Mouse (Mus musculus): ENCODE measurements around the gene Serinc5. TPM values are rescaled to one million over a fixed set of nuclear protein-coding genes. Genes with fewer than 3 reads are reported as not detected.

Gene Serinc5
- polyA plus RNA-seq (2012; rRNA removed): 11.0 and 24.3 TPM in 2 replicates

DNA sequence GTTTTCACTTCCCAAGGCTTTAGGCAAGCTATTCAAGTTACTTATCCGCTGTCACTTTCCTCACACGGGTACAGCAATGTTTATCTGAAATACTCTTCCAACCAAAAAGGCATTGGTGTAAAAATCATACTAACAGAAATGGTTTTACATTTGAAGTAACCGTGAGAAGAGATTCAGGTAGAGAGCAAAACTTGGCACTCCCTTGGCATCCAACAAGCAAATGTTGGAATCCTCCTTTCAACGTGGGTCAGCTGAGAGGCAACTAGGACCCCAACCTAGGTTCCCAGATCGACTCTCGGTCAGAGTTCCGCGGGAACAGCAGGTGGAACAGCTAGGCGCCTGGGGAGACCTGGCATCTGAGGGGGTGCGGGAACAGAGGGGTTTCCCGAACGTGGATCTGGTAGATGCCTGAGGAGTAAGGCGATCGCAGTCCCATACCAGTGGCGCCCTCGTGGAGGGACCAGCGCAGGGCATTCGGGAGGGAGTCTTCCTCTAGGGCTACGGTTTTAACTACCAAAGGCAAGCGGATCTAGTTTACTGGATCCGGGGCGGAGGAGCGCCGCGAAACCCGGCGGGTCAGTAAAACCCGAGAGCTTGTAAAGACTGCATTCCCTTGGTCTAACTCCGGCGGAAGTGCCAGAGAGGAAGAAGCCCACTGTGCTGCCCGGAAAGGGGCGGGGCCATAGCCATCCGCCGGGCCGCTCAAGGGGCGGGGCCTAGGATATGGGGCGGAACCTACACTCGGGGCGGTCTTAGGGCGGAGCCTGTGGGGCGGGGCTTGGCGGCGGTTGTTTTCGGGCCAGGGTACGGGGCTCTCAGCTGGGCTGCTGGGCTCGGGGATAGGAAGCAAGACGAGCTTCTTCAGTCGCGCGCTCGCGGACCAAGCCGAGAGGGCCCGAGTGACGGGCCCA is at the start of gene Serinc5:
TSS of gene Serinc5 (plus strand) at position 781 of the 911 bp plus-strand sequence.
- WGBS: 1% methylated on average over 55 of the region's 55 CpGs
- H3K4me3 ChIP-seq (ENCODE audit: low read depth, low read length): peak within 1 kb of the TSS; percentile 90
- no peaks in the 10 kb centered on the region for H3K36me3 ChIP-seq (ENCODE audit: control insufficient read depth, insufficient read depth, low read length)
- H3K4me1 ChIP-seq (ENCODE audit: control insufficient read depth, insufficient read depth, insufficient read length, low read length): peaks cover 12% of the 10 kb centered on the region; the same call in 1 of the 2 replicates
- TF ChIP-seq POLR2A (IDR thresholded peaks at IDR 0.05; ENCODE audit: low read depth, low read length) (peak; percentile 92), CTCF (IDR thresholded peaks at IDR 0.05; ENCODE audit: extremely low read depth, insufficient read length, insufficient replicate concordance, low read depth, low read length) (no peak; the same call in 1 of the 2 replicates)
- peak within 1 kb of the TSS; percentile 93 for H3K27ac ChIP-seq (ENCODE audit: insufficient read depth, low read depth, low read length)
- H3K27me3 ChIP-seq (ENCODE audit: control insufficient read depth, insufficient read depth, low read length): no peaks in the 10 kb centered on the region

GRCm38 (mm10) chr13:92576072-92576471 is 34.8 kb upstream of the Serinc5 start, which contains the start of gene Spz1:
Spz1 (minus strand) TSS chr13:92576172.
- H3K36me3 ChIP-seq (ENCODE audit: control insufficient read depth, insufficient read depth, low read length): no peaks in the 10 kb centered on the region
- H3K4me3 ChIP-seq (ENCODE audit: low read depth, low read length): no peak within 1 kb of the TSS
- TF ChIP-seq CTCF (IDR thresholded peaks at IDR 0.05; ENCODE audit: extremely low read depth, insufficient read length, insufficient replicate concordance, low read depth, low read length) (no peak), POLR2A (IDR thresholded peaks at IDR 0.05; ENCODE audit: low read depth, low read length) (no peak)
- H3K27me3 ChIP-seq (ENCODE audit: control insufficient read depth, insufficient read depth, low read length): no peaks in the 10 kb centered on the region
- H3K27ac ChIP-seq (ENCODE audit: insufficient read depth, low read depth, low read length): no peak within 1 kb of the TSS
- H3K4me1 ChIP-seq (ENCODE audit: control insufficient read depth, insufficient read depth, insufficient read length, low read length): no peaks in the 10 kb centered on the region; the same call in 1 of the 2 replicates

DNA sequence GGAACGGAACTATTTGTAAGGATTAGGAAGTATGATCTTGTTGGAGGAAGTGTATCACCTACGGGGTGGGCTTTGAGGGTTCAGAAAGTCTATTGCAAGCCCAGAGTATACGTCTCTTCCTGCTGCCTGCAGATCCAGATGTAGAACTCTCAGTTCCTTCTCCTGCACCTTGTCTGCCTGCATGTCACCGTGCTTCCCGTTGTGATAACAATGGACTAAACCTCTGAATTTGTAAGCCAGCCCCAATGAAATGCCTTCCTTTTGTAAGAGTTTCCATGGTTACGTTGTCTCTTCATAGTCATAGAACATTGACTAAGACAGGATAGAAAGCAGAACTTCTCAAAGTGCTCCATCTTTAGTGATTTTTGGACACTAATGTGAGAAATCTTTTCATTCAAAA is 34.2 kb upstream of the Serinc5 start:
- H3K4me1 ChIP-seq (ENCODE audit: control insufficient read depth, insufficient read depth, insufficient read length, low read length): no peaks in the 10 kb centered on the region; the same call in 1 of the 2 replicates
- H3K36me3 ChIP-seq (ENCODE audit: control insufficient read depth, insufficient read depth, low read length): no peaks in the 10 kb centered on the region
- H3K27ac ChIP-seq (ENCODE audit: insufficient read depth, low read depth, low read length): no peak overlapping the region
- no peak for TF ChIP-seq POLR2A (IDR thresholded peaks at IDR 0.05; ENCODE audit: low read depth, low read length)
- TF ChIP-seq CTCF (IDR thresholded peaks at IDR 0.05; ENCODE audit: extremely low read depth, insufficient read length, insufficient replicate concordance, low read depth, low read length): no peak
- WGBS: 47% methylated on average over 6 of the region's 6 CpGs
- H3K27me3 ChIP-seq (ENCODE audit: control insufficient read depth, insufficient read depth, low read length): no peaks in the 10 kb centered on the region
- no peak overlapping the region for H3K4me3 ChIP-seq (ENCODE audit: low read depth, low read length)

DNA sequence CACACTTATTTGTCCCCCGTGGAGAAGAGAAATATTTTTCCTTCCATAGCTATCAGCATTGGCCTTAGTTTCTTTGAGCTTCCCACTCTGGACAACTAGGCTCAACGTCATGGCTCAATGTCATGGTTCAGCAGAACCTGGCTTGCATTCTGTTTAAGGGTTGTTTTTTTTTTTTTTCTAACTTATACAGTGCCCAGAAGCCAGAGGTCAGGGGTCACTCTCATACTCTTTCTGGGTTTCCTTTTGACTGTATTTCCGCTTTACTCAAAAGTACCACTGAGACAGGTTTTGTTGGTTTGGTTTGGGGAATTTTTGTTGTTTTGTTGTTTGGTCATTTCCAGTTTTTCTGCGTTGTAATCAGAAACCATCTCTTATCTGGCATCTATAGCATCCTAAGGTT is 32.7 kb upstream of the Serinc5 start:
- Histone ChIP-seq H3K4me3 (ENCODE audit: low read depth, low read length) (no peak overlapping the region), H3K27ac (ENCODE audit: insufficient read depth, low read depth, low read length) (no peak overlapping the region), H3K27me3 (ENCODE audit: control insufficient read depth, insufficient read depth, low read length) (no peaks in the 10 kb centered on the region), H3K4me1 (ENCODE audit: control insufficient read depth, insufficient read depth, insufficient read length, low read length) (no peaks in the 10 kb centered on the region; the same call in 1 of the 2 replicates), H3K36me3 (ENCODE audit: control insufficient read depth, insufficient read depth, low read length) (no peaks in the 10 kb centered on the region)
- 82% methylated on average over 4 of the region's 4 CpGs for WGBS
- TF ChIP-seq POLR2A (IDR thresholded peaks at IDR 0.05; ENCODE audit: low read depth, low read length) (no peak), CTCF (IDR thresholded peaks at IDR 0.05; ENCODE audit: extremely low read depth, insufficient read length, insufficient replicate concordance, low read depth, low read length) (no peak)

GRCm38 (mm10) chr13:92580220-92581043 is 30.5 kb upstream of the Serinc5 start:
- Histone ChIP-seq H3K27ac (ENCODE audit: insufficient read depth, low read depth, low read length) (peak overlapping the region; percentile 18), H3K36me3 (ENCODE audit: control insufficient read depth, insufficient read depth, low read length) (no peaks in the 10 kb centered on the region), H3K4me1 (ENCODE audit: control insufficient read depth, insufficient read depth, insufficient read length, low read length) (no peaks in the 10 kb centered on the region; the same call in 1 of the 2 replicates), H3K4me3 (ENCODE audit: low read depth, low read length) (peak overlapping the region; percentile 5; the same call in 1 of the 2 replicates), H3K27me3 (ENCODE audit: control insufficient read depth, insufficient read depth, low read length) (no peaks in the 10 kb centered on the region)
- WGBS: 8% methylated on average over 10 of the region's 10 CpGs
- TF ChIP-seq CTCF (IDR thresholded peaks at IDR 0.05; ENCODE audit: extremely low read depth, insufficient read length, insufficient replicate concordance, low read depth, low read length): peak; percentile 56; the same call in 1 of the 2 replicates
- TF ChIP-seq POLR2A (IDR thresholded peaks at IDR 0.05; ENCODE audit: low read depth, low read length): no peak

DNA sequence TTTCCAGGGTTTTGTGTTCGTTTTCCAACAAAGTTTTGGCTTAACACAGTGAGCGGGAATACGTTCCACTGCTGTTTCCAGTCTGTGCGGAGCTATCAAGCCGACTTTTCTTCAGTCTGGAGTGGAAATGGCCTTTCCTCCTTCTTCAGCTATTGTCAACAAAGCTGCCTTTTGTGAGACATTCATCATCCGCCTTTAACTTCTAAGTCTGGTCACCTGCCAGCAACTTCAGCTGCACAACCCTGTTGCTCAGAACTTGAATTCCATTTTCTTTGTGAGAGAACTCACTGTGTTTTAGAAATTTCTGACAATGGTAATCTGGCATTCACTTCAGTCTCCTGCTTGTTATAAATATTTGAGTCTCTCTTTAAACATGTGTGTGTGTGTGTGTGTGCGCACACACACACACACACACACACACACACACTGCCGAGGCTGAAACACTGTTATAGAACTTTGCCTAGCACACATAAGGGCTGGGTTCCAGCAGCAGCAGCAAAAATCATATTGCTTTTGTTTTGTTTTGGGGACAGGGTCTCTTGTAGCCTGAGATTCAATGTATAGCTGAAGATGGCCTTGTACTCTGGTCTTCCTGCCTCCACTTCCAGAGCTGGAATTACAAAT is 26.7 kb upstream of the Serinc5 start:
- Histone ChIP-seq H3K27ac (ENCODE audit: insufficient read depth, low read depth, low read length) (no peak overlapping the region), H3K27me3 (ENCODE audit: control insufficient read depth, insufficient read depth, low read length) (no peaks in the 10 kb centered on the region), H3K4me3 (ENCODE audit: low read depth, low read length) (no peak overlapping the region), H3K36me3 (ENCODE audit: control insufficient read depth, insufficient read depth, low read length) (no peaks in the 10 kb centered on the region), H3K4me1 (ENCODE audit: control insufficient read depth, insufficient read depth, insufficient read length, low read length) (peaks cover 10% of the 10 kb centered on the region; the same call in 1 of the 2 replicates)
- WGBS: 47% methylated on average over 8 of the region's 8 CpGs
- TF ChIP-seq CTCF (IDR thresholded peaks at IDR 0.05; ENCODE audit: extremely low read depth, insufficient read length, insufficient replicate concordance, low read depth, low read length): no peak
- TF ChIP-seq POLR2A (IDR thresholded peaks at IDR 0.05; ENCODE audit: low read depth, low read length): no peak

Measured in small intestine, adult 2 months (tissue).